Mouse (Mus musculus) heart, embryonic 12.5 days (tissue): Measurements from ENCODE around the gene Ntn3. TPM values are rescaled to one million over a fixed set of nuclear protein-coding genes. Genes with fewer than 3 reads are reported as not detected.

Experiments used
- ATAC-seq: fragments of 200-750 bp; cut with Nextera tagmentation; 2 replicates; pipeline ENCODE4 v1.8.0; 2017; ENCODE audit warnings: moderate TSS enrichment, moderate library complexity; ENCODE audit not compliant: insufficient number of reproducible peaks, low FRiP score
- H3K27ac ChIP-seq: fragments of 300-500 bp; sonication (generic); 2 replicates; pipeline ENCODE4 v1.5.1; 2016; ENCODE audit warnings: mild to moderate bottlenecking, moderate library complexity; ENCODE audit not compliant: poor library complexity, severe bottlenecking
- H3K27me3 ChIP-seq: fragments of 300-500 bp; sonication (generic); replicated peaks from 2 replicates; pipeline ENCODE4 v1.6.1; 2016; ENCODE audit warnings: mild to moderate bottlenecking, moderate library complexity
- H3K36me3 ChIP-seq: fragments of 300-500 bp; sonication (generic); 2 replicates; pipeline ENCODE4 v1.6.1; 2016; ENCODE audit warnings: mild to moderate bottlenecking, moderate library complexity
- H3K4me1 ChIP-seq: fragments of 300-500 bp; sonication (generic); replicated peaks from 2 replicates; pipeline ENCODE4 v1.6.1; 2016; ENCODE audit warnings: mild to moderate bottlenecking
- H3K4me2 ChIP-seq: fragments of 300-500 bp; sonication (generic); 2 replicates; pipeline ENCODE4 v1.6.1; 2016; ENCODE audit warnings: mild to moderate bottlenecking, moderate library complexity
- H3K4me3 ChIP-seq: fragments of 300-500 bp; sonication (generic); 2 replicates; pipeline ENCODE4 v1.5.1; 2016; ENCODE audit warnings: mild to moderate bottlenecking
- H3K9ac ChIP-seq: fragments of 300-500 bp; sonication (generic); 2 replicates; pipeline ENCODE4 v1.6.1; 2016; ENCODE audit warnings: mild to moderate bottlenecking, moderate library complexity
- H3K9me3 ChIP-seq: fragments of 300-500 bp; sonication (generic); replicated peaks from 2 replicates; pipeline ENCODE4 v1.6.1; 2016; ENCODE audit warnings: mild to moderate bottlenecking, moderate library complexity
- WGBS: fragments of 180-500 bp; shearing (Covaris S2); methylation state at CpG from one replicate; pipeline ENCODE4 v1.1.7; 2016; 5-methylcytosine and 5-hydroxymethylcytosine counted together
- polyA plus RNA-seq: library from polyadenylated mRNA; unstranded; fragments of >200 nt; fragmentation: Nextera tagmentation; extraction: Ambion mirVana; gene quantifications from 2 replicates; pipeline ENCODE4 v1.2.1, GENCODE M21; 2016

Gene Ntn3
- polyA plus RNA-seq, 1 experiment from 2014 or later, result 2.0 TPM

DNA sequence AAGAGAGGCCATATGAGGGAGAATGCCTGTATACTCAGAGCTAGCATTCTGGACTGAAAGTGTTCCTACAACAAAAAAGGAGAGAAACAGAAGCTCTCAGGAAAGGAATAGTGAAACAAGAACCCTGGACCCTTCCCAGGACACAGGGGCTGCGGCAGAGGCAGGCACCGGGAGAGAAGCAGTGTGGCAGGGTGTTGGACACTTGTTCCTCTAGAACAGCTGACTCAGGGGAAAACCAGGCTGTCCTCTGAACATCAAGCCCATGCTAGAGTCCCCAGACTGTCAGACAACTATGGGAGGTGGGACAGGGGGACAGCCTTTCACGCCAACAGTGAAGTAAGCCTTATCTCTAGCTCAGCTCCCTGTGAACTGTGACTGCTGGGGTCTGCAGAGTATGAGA is 1.3 kb upstream of the Ntn3 start:
- Histone ChIP-seq H3K4me2 (peak overlapping the region; percentile 83), H3K27me3 (peaks cover 27% of the 10 kb centered on the region), H3K4me1 (peaks cover 59% of the 10 kb centered on the region), H3K4me3 (no peak overlapping the region), H3K27ac (no peak overlapping the region), H3K36me3 (peaks cover 7% of the 10 kb centered on the region), H3K9me3 (no peaks in the 10 kb centered on the region), H3K9ac (peak overlapping the region; percentile 11; the same call in 1 of the 2 replicates)
- 71% methylated on average over 3 of the region's 3 CpGs for WGBS
- ATAC-seq, result no peak

DNA sequence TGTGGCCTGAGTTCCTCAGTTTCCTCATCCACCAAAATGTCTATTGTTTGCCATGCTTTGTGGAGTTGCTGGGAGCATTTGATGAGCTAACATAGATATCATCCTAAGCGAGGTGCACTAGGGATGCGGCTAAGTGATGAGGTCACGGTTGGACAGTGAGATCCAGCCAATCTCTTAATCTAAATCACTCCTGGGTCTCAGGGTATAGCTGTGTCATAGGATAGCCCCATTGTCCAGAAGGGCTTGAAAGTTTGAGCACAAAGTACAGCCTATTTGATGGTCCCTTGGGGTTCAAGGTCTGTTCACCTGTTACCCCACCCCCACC is 547 bp upstream of the Ntn3 start:
- ATAC-seq, result no peak
- peaks cover 60% of the 10 kb centered on the region for H3K4me1 ChIP-seq
- H3K4me3 ChIP-seq, result no peak overlapping the region
- no peak overlapping the region for H3K27ac ChIP-seq
- H3K36me3 ChIP-seq, result peaks cover under 1% of the 10 kb centered on the region
- H3K27me3 ChIP-seq, result peaks cover 27% of the 10 kb centered on the region
- H3K9ac ChIP-seq, result peak overlapping the region; percentile 11; the same call in 1 of the 2 replicates
- 70% methylated on average over 3 of the region's 3 CpGs for WGBS
- H3K4me2 ChIP-seq, result 0 out of 2 replicates have a peak overlapping the region, but pooled peaks have one; percentile 89
- H3K9me3 ChIP-seq, result no peaks in the 10 kb centered on the region

DNA sequence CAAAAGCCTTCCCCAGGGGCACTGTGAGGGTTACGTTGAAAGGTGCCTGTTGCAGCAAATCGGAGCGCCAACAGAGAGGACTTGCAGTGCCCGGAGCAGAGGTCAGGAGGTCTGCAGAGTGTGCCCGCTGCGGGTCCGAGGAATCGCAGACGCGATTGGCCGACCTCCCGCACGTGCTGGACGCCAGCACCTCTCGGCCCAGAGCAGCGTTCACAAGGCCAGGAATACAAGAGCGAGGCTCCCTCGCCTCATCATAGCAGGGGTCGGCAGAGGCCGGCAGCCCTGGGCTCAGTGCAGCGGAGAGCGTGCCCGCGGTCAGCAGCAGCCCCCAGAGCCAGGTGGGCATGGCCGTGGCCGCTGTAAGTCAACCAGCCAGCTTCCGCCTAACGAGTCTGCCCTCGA is 689 bp downstream of the Ntn3 start:
- WGBS, result 4% methylated on average over 29 of the region's 29 CpGs
- ATAC-seq, result 0 out of 2 replicates have a peak, but pooled peaks have one; percentile 0
- Histone ChIP-seq H3K27me3 (peaks cover 27% of the 10 kb centered on the region), H3K27ac (peak overlapping the region; percentile 61), H3K36me3 (no peaks in the 10 kb centered on the region), H3K4me1 (peaks cover 72% of the 10 kb centered on the region), H3K4me3 (peak overlapping the region; percentile 54), H3K9me3 (no peaks in the 10 kb centered on the region), H3K9ac (peak overlapping the region; percentile 76), H3K4me2 (peak overlapping the region; percentile 89)

DNA sequence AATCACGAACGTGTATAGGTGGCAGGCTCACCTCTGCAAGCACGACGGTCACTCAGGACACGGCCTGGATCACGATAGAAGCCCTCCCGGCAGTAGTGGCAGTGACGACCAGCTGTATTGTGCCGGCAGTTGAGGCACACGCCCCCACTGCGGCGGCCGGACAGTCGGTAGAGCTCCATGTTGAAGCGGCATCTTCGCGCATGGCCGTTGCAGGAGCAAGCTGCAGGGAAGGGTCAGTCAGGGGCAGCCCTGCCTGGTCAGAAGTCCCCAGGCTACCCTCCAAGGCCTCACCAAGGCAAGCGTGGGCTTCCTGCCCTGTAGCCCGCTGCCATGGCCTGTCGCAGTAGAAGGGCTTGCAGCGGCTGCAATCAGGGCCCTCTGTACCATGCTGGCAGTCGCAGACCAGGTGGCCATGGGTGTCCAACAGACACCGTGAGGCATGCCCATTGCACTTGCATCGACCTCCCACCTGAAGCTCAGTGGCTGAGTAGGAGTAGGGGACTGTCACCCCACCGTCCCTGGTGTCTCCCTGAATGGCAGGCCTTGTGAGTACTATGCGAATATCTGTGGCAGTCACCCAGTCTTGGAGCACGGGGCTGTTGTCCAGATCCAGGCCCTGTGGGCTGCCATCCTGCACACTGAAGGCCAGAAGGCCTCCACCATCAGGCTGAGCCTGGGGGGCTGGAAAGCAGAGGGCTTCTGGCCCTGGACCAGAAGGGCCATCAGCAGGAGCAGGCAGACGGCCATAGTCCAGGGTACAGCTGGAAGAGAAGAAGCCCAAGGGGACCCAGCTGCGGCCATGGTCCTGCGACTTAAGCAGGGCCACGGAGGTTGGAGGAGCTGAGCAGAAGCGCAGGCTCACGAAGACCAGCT is 1.3 kb downstream of the Ntn3 start:
- Histone ChIP-seq H3K4me1 (peaks cover 77% of the 10 kb centered on the region), H3K9ac (peak overlapping the region; percentile 76), H3K27ac (no peak overlapping the region), H3K4me2 (peak overlapping the region; percentile 89), H3K27me3 (peaks cover 27% of the 10 kb centered on the region), H3K4me3 (peak overlapping the region; percentile 54), H3K36me3 (no peaks in the 10 kb centered on the region), H3K9me3 (no peaks in the 10 kb centered on the region)
- WGBS, result 67% methylated on average over 34 of the region's 34 CpGs
- no peak for ATAC-seq

DNA sequence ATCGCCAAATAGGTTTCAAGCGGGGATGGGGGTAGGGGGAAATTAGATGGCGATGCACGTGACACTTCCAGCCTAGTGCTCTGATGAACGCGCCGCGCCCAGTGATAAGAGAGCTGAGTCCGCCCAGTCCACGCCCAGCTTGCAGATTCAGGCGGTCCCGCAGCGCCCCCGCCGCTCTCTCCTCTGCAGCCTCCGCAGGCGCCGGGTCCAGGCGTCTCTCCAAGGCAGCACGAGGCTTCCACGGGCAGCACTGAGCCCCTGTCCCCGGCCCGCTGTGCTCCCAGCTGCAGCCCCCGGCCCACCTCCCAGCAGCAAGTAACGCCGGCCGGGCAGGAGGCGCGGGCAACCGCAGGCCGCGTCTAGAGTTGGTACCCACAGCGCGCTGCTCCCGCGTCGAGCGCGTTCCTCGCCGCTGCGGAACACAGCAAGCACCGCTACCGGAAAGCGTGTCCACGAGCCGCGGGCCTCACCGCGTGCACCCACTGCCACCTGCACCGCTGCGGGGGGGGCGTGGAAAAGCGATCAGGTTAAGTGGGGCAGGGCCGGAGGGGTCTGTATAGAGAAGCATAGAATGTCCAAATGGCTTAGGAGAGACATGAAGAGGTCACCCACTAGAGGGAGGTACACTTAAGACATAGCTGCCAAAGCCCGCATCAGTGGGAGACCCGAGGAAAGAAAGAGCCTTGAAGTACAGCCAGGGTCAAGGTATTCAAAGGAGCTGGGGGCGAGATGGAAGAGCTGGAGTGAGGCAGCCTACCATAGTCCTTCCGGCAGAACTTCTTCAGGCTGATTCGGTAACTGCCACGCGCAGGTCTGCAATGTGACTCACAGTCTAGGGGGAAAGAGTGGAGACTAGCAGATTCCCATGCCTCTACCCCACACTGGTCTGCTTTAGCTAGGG is 2.6 kb downstream of the Ntn3 start:
- peak; percentile 59 for ATAC-seq
- Histone ChIP-seq H3K4me1 (peaks cover 79% of the 10 kb centered on the region), H3K9ac (peak overlapping the region; percentile 70), H3K4me3 (peak overlapping the region; percentile 79), H3K4me2 (peak overlapping the region; percentile 89), H3K36me3 (no peaks in the 10 kb centered on the region), H3K9me3 (no peaks in the 10 kb centered on the region), H3K27ac (no peak overlapping the region), H3K27me3 (peaks cover 27% of the 10 kb centered on the region)
- WGBS, result 6% methylated on average over 62 of the region's 62 CpGs

DNA sequence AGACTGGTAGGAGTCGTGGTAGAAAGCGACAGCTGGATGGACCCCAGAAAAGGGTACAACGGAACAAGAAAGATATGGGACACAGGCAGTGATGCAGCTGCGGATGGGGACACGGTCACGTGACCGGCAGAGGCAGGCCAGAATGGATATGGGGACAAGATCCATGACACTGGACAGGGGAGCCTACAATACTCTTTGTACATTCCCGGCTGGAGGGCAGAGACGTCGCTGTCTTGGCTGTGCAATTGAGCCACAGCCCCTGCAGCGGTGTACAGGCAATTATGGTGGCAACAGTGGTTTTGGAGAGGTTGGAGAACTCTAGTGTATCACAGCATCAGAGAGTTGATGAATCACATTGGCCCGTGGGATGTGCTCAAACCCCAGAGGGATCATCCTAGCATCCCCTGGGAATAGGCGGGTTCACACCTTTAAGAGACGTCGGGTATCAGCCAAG is 3.4 kb downstream of the Ntn3 start:
- H3K9ac ChIP-seq, result peak overlapping the region; percentile 70; the same call in 1 of the 2 replicates
- no peaks in the 10 kb centered on the region for H3K9me3 ChIP-seq
- ATAC-seq, result peak; percentile 47
- H3K4me3 ChIP-seq, result peak overlapping the region; percentile 79
- peaks cover 71% of the 10 kb centered on the region for H3K4me1 ChIP-seq
- H3K27me3 ChIP-seq, result peaks cover 23% of the 10 kb centered on the region
- no peak overlapping the region for H3K27ac ChIP-seq
- 6% methylated on average over 15 of the region's 15 CpGs for WGBS
- H3K36me3 ChIP-seq, result no peaks in the 10 kb centered on the region
- peak overlapping the region; percentile 89 for H3K4me2 ChIP-seq

DNA sequence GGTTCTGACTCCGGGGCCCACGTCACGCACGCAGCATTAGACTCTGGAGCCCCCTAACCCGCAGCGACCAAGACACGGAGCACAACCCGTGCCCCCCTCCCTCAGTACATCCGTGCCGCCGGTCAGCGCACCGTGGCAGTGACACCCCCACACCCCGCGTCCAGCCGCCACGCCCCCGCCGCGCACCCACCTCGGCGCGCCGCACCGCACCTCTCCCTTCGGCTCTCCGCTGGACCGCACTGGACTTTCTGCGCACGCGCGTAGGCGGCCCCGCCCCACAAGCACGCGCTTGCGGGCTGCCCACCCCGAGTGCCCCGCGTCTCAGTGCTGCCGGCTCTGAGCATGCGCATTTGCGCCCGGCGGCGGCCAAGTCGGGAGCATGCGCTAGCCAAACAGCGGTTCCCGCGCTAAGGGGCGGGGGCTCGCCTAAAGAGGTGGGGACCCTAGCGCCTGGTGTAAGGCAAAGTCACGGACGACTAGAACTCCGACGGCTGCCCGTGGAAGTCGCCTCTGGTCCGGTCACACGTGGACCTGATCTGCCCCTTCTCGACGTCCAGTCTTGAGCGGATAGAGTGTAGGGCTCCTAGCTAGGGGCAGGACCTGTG is 3.9 kb downstream of the Ntn3 start, which contains the start of gene Tbc1d24:
Gene Tbc1d24, minus strand, starts transcription at position 279 of the 605 bp plus-strand sequence.
- Histone ChIP-seq H3K9me3 (no peaks in the 10 kb centered on the region), H3K9ac (peak within 1 kb of the TSS; percentile 85), H3K4me2 (peak within 1 kb of the TSS; percentile 89), H3K4me1 (peaks cover 68% of the 10 kb centered on the region), H3K4me3 (peak within 1 kb of the TSS; percentile 79), H3K27me3 (peaks cover 19% of the 10 kb centered on the region), H3K36me3 (no peaks in the 10 kb centered on the region), H3K27ac (no peak within 1 kb of the TSS)
- peak; percentile 81 for ATAC-seq
- under 1% methylated on average over 65 of the region's 65 CpGs for WGBS

DNA sequence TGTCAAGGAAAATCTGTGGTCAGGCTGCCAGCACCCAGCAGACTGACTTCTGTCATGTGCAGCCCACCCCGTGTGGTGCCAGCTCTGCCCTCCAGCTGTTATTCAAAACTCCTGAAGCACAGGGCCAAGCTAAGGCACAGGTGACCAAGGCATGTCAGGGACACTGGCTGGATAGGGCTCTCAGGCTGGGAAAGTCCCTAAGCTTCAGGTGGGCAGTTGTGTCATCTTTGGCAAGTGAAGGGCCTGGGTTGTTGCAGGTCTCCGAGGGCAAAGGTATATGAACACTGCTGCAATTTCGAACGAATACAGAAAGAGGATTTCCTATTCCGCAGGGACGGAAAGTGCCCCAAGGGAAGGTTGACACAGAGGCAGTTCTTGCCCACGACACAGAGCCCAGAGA is 4.5 kb downstream of the Ntn3 start:
- Histone ChIP-seq H3K9me3 (no peaks in the 10 kb centered on the region), H3K36me3 (no peaks in the 10 kb centered on the region), H3K27me3 (peaks cover 17% of the 10 kb centered on the region), H3K4me3 (peak overlapping the region; percentile 79), H3K9ac (peak overlapping the region; percentile 85), H3K27ac (no peak overlapping the region), H3K4me2 (peak overlapping the region; percentile 89), H3K4me1 (peaks cover 70% of the 10 kb centered on the region)
- ATAC-seq, result no peak
- WGBS, result 12% methylated on average over 7 of the region's 7 CpGs

DNA sequence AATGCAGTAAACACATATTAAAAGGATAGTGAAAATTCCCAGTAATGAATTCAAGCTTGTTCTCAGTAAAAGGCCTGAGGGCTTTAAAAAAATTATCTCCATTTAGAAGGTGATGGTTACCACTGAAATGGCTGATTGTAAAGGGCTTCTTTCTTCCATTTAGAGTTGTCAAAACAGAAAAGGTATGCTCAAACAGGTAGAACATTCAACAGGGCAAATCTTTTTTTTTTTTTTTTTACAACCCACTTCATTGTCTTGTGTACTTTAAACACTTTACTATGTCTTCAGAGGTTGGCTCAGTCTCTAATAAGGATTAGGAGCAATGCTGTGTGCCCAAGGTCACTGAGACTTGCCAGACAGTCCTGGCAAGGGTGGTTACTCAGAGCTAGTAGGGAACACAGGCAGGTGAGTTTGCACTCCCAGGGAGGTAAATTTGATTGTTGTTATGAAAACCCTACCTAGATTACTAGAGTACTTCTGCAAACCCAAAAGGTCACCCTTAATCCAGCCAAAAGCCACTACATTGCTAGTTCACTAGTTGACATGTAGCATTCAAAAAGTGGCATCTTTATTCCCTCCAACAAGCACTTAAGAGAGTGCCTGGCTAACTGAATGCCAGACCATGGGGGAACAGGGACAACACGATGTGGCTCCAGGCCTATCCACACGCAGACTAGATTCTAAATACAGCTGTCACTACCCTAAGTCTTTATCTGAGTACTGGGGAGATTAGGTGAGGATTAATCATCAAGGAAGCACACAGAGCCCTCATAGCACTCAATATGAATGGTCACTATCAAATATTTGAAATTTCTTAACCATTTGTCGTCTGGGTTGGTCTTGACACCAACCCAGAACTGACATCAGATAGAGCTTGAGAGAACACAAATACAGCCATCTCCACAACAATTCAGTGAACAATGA is 5.5 kb downstream of the Ntn3 start:
- Histone ChIP-seq H3K9me3 (no peaks in the 10 kb centered on the region), H3K4me2 (peak overlapping the region; percentile 89), H3K4me1 (peaks cover 72% of the 10 kb centered on the region), H3K4me3 (no peak overlapping the region), H3K9ac (no peak overlapping the region), H3K36me3 (no peaks in the 10 kb centered on the region), H3K27me3 (peaks cover 16% of the 10 kb centered on the region), H3K27ac (no peak overlapping the region)
- ATAC-seq, result no peak
- 48% methylated on average over 3 of the region's 3 CpGs for WGBS

DNA sequence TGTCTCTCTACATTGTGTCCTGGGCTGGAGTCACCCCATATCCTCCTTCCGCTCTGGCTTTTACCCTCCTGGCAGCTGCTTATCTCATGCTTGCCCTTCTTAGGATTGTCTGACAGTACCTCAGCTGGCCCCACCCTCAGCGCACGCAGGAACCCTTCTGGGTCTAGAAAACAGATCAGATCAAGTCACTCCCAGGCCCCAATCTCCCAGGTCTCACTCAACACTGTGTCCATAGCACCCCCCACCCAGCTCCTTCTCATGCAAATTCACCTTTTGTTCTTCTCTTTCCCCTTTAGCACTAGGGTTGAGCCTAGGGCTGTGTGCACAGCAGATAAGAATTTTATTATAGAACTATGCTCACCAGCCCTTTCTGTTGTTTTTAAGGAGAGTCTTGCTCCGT is 6.3 kb downstream of the Ntn3 start:
- Histone ChIP-seq H3K9ac (no peak overlapping the region), H3K4me3 (no peak overlapping the region), H3K4me1 (peaks cover 65% of the 10 kb centered on the region), H3K27ac (no peak overlapping the region), H3K36me3 (no peaks in the 10 kb centered on the region), H3K9me3 (no peaks in the 10 kb centered on the region), H3K4me2 (peak overlapping the region; percentile 35; the same call in 1 of the 2 replicates), H3K27me3 (peaks cover 13% of the 10 kb centered on the region)
- WGBS, result 17% methylated on average over 4 of the region's 4 CpGs
- 0 out of 2 replicates have a peak, but pooled peaks have one; percentile 2 for ATAC-seq
